Mouse (Mus musculus) midbrain, embryonic 11.5 days (tissue): ENCODE data around the gene Slc7a15. TPM values are rescaled to one million over a fixed set of nuclear protein-coding genes. Genes with fewer than 3 reads are reported as not detected.
A peak's percentile ranks its signal among the peaks of the same experiment; 100 is the strongest.
"Not testable (repeated sequence)": the region's sequence is repeated elsewhere in the genome, so short reads cannot be mapped to it uniquely, and the experiment has no call there.

Source experiments
- ATAC-seq: fragments of 200-750 bp; cut with Nextera tagmentation; 2 replicates; pipeline ENCODE4 v1.8.0; 2017; ENCODE audit warnings: moderate TSS enrichment, moderate library complexity; ENCODE audit not compliant: low FRiP score
- DNase-seq: peaks from one replicate; pipeline ENCODE4 v3.0.0; 2015; ENCODE audit warnings: low spot score; ENCODE audit errors: missing footprints
- H3K27ac ChIP-seq: fragments of 300-500 bp; sonication (generic); 2 replicates; pipeline ENCODE4 v1.5.1; 2014; ENCODE audit warnings: low read depth, low read length
- H3K27me3 ChIP-seq: fragments of 300-500 bp; sonication (generic); 2 replicates; pipeline ENCODE4 v1.6.1; 2014; ENCODE audit warnings: mild to moderate bottlenecking, low read length, moderate library complexity, mixed read lengths; ENCODE audit not compliant: control insufficient read depth, insufficient read depth
- H3K36me3 ChIP-seq: fragments of 300-500 bp; sonication (generic); 2 replicates; pipeline ENCODE4 v1.6.1; 2014; ENCODE audit warnings: mild to moderate bottlenecking, low read length, moderate library complexity, mixed read lengths; ENCODE audit not compliant: control insufficient read depth, insufficient read depth
- H3K4me1 ChIP-seq: fragments of 300-500 bp; sonication (generic); 2 replicates; pipeline ENCODE4 v1.6.1; 2014; ENCODE audit warnings: low read length; ENCODE audit not compliant: control insufficient read depth, insufficient read depth
- H3K4me2 ChIP-seq: fragments of 300-500 bp; sonication (generic); 2 replicates; pipeline ENCODE4 v1.6.1; 2014; ENCODE audit warnings: mild to moderate bottlenecking, moderate library complexity
- H3K4me3 ChIP-seq: fragments of 300-500 bp; sonication (generic); 2 replicates; pipeline ENCODE4 v1.5.1; 2014; ENCODE audit warnings: low read depth, low read length
- H3K9ac ChIP-seq: fragments of 300-500 bp; sonication (generic); 2 replicates; pipeline ENCODE4 v1.6.1; 2014; ENCODE audit warnings: low read length
- H3K9me3 ChIP-seq: fragments of 300-500 bp; sonication (generic); 2 replicates; pipeline ENCODE4 v1.6.1; 2016; ENCODE audit warnings: low read length; ENCODE audit not compliant: control insufficient read depth
- WGBS: fragments of 180-500 bp; shearing (Covaris S2); extraction: QIAGEN DNeasy Blood & Tissue Kit; methylation state at CpG from one replicate; pipeline ENCODE4 v1.1.7; 2014; 5-methylcytosine and 5-hydroxymethylcytosine counted together
- polyA plus RNA-seq: library from polyadenylated mRNA; unstranded; fragments of >200 nt; fragmentation: Nextera tagmentation; extraction: Ambion mirVana; gene quantifications from 2 replicates; pipeline ENCODE4 v1.2.1, GENCODE M21; 2014

The Slc7a15 gene
- polyA plus RNA-seq, 1 experiment from 2014 or later = not detected

GRCm38 (mm10) chr12:8573405-8573804 lies 25.5 kb downstream of the Slc7a15 start:
- no peak overlapping the region for H3K4me3 ChIP-seq
- no peak overlapping the region for H3K27ac ChIP-seq
- no peak overlapping the region for H3K4me2 ChIP-seq
- no peak for ATAC-seq
- no peaks in the 10 kb centered on the region for H3K4me1 ChIP-seq
- H3K27me3 ChIP-seq = no peaks in the 10 kb centered on the region
- no peak overlapping the region for H3K9ac ChIP-seq
- 84% methylated on average over 11 of the region's 11 CpGs for WGBS
- no peaks in the 10 kb centered on the region for H3K36me3 ChIP-seq
- DNase-seq = no peak
- no peaks in the 10 kb centered on the region for H3K9me3 ChIP-seq

DNA sequence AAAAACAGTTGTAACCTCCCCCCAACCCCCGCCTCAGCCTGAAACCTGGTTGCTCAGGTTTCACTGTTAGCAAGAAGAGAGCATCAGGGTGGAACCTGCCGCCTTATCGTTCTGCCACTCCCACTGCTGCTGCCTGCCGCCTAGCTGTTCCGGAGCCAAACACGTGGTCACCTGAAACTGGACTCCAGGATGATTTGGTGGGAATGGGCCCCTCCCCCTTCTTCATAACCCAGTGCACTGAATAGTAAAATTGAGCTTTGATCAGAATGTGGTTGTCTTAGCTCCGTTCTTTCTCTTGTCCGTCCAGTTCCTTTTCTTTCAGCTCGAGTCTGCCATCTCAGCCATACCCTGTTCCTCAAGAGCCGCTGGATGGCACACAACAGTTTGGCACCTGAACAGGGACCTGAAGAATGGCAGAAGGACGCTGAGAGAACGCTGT lies 26.9 kb downstream of the Slc7a15 start:
- not testable (repeated sequence) for H3K4me2 ChIP-seq

GRCm38 (mm10) chr12:8571287-8571902 lies 27.5 kb downstream of the Slc7a15 start:
- DNase-seq, H3K4me2 ChIP-seq, H3K36me3 ChIP-seq, H3K4me3 ChIP-seq, H3K4me1 ChIP-seq, H3K27ac ChIP-seq, H3K9ac ChIP-seq, H3K9me3 ChIP-seq, ATAC-seq, H3K27me3 ChIP-seq: not testable (repeated sequence)
- WGBS = 82% methylated on average over 2 of the region's 2 CpGs

More for the DNA sequence above, 26.9 kb downstream of the Slc7a15 start:
- H3K9ac ChIP-seq, H3K4me3 ChIP-seq, H3K4me1 ChIP-seq, H3K36me3 ChIP-seq, DNase-seq, ATAC-seq, H3K9me3 ChIP-seq, H3K27ac ChIP-seq, H3K27me3 ChIP-seq: not testable (repeated sequence)
- WGBS = 46% methylated on average over 12 of the region's 12 CpGs

DNA sequence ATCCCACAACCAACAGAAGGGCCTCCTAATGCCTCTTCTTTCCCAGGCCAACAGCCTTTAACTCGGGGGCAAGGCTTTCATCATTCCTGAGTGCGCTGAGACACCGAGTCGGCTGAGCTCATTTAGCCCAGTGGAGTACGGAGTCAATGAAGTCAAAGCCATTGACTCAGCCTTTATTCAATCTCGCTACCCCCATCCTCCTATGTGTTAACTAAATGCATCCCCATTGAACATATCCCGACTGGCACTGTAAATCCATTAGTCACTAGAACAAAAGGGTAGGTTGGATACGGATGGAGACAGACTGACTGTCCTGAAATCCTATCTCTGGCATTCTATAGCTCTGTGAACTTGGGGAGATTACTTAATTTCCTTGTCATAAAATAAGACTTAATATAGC lies 36.7 kb downstream of the Slc7a15 start:
- not testable (repeated sequence) for H3K27me3 ChIP-seq, H3K4me1 ChIP-seq, H3K9ac ChIP-seq, H3K9me3 ChIP-seq, H3K4me2 ChIP-seq, H3K36me3 ChIP-seq, H3K27ac ChIP-seq, ATAC-seq, H3K4me3 ChIP-seq, DNase-seq
- WGBS = 77% methylated on average over 8 of the region's 8 CpGs

DNA sequence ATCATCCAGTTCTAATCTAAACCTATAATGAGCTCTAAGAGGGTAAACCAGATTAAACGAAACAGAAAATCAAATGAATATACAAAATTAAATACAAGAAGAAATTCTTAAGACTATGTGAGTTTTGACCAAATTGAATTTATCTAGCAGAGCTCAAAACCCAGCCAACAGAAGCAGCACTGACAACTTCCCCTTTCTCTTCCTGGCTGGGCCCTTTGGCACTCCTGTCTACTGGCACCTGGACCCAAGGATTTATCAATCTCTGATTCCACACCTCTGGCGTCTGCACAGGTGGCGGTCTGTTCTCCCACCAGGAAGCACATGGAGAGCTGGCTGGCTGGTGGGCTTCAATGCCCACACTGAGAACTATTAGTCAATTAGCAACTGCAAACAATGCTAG lies 39.0 kb downstream of the Slc7a15 start:
- not testable (repeated sequence) for H3K36me3 ChIP-seq, H3K9me3 ChIP-seq, ATAC-seq, H3K27ac ChIP-seq, H3K4me2 ChIP-seq, H3K4me1 ChIP-seq, H3K4me3 ChIP-seq, H3K27me3 ChIP-seq, DNase-seq, H3K9ac ChIP-seq
- WGBS = 91% methylated on average over 3 of the region's 3 CpGs

DNA sequence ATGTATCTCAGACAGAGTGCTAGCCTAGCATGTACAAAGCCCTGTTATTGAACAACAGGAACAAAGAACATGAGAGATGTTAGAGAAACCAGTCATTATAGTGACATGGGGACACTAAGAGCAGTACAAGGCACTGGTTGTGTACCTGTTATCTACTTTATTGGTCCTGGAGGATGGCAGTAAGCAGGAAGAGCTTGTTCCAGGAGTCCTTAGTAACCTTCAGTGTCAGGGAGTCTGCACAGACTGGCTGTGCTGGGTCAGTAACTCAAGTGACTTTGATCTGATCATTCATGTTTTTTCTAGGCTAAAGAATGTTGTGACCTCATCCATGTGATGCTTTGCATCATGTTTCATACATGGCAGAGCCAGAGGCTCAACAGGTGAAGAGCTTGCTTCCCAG lies 42.7 kb downstream of the Slc7a15 start:
- no peak overlapping the region for H3K9ac ChIP-seq
- DNase-seq = no peak
- H3K4me3 ChIP-seq = no peak overlapping the region
- no peak overlapping the region for H3K27ac ChIP-seq
- no peaks in the 10 kb centered on the region for H3K27me3 ChIP-seq
- H3K36me3 ChIP-seq = no peaks in the 10 kb centered on the region
- no peaks in the 10 kb centered on the region for H3K4me1 ChIP-seq
- no peaks in the 10 kb centered on the region for H3K9me3 ChIP-seq
- H3K4me2 ChIP-seq = no peak overlapping the region
- ATAC-seq = no peak

DNA sequence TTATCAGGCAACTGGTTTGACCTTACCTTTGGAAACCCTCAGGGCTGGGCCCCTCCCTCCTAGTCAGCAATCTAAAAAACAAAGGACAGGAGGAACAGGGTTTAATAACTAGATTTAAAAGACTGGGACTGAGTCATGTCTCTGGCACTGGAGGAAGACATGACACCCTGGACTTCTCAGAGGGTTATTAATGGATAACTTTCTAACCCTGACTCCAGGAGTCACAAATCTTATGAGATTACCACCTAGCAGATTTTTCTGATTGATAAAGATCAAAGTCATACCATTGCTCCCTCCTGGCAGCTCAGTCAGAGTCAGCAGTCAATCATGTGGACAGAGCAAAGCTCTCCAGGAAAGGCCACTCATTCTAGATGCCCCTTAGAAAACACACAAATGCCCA lies 43.4 kb downstream of the Slc7a15 start:
- DNase-seq (no peak), ATAC-seq (no peak)
- H3K36me3 ChIP-seq = no peaks in the 10 kb centered on the region
- no peak overlapping the region for H3K4me3 ChIP-seq
- no peaks in the 10 kb centered on the region for H3K27me3 ChIP-seq
- H3K9ac ChIP-seq = no peak overlapping the region
- no peak overlapping the region for H3K27ac ChIP-seq
- H3K4me1 ChIP-seq = no peaks in the 10 kb centered on the region
- H3K4me2 ChIP-seq = no peak overlapping the region
- H3K9me3 ChIP-seq = no peaks in the 10 kb centered on the region

- WGBS = 23% methylated on average over 11 of the region's 11 CpGs
- Histone ChIP-seq H3K9me3 (no peaks in the 10 kb centered on the region), H3K36me3 (no peaks in the 10 kb centered on the region), H3K4me2 (no peak overlapping the region), H3K4me3 (no peak overlapping the region), H3K9ac (no peak overlapping the region), H3K4me1 (no peaks in the 10 kb centered on the region), H3K27ac (no peak overlapping the region), H3K27me3 (no peaks in the 10 kb centered on the region)
- DNase-seq (peak; percentile 96), ATAC-seq (peak; percentile 66; the same call in 1 of the 2 replicates)
Observed at GRCm38 (mm10) chr12:8547357-8547756, 51.5 kb downstream of the Slc7a15 start.

DNA sequence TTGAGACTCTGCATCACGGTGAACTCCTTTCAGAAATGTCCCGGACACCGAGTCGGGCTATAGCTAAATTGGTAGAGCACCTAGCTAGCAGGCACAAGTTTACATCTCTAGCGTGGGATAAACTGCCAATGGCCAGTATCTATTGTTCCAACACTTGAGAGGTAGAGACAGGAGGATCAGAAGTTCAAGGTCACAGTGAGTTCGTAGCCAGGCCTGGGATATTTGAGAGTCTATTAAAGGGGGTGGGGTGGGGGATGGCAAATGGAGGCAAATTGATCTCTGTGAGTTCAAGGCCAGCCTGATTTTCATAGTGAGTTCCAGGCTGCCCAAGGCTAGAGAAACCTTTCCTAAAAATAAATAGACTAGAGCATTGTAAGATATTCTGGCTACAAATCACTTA lies 52.1 kb downstream of the Slc7a15 start:
- H3K4me1 ChIP-seq = no peaks in the 10 kb centered on the region
- no peak overlapping the region for H3K4me3 ChIP-seq
- no peaks in the 10 kb centered on the region for H3K9me3 ChIP-seq
- H3K9ac ChIP-seq = no peak overlapping the region
- no peak overlapping the region for H3K27ac ChIP-seq
- ATAC-seq (no peak), DNase-seq (no peak)
- no peaks in the 10 kb centered on the region for H3K27me3 ChIP-seq
- WGBS = 89% methylated on average over 6 of the region's 6 CpGs
- no peak overlapping the region for H3K4me2 ChIP-seq
- no peaks in the 10 kb centered on the region for H3K36me3 ChIP-seq
